Mouse (Mus musculus) kidney, postnatal 0 days (tissue): ENCODE measurements around the gene Tmem246. TPM values are rescaled to one million over a fixed set of nuclear protein-coding genes. Genes with fewer than 3 reads are reported as not detected.

Experiments used
- ATAC-seq: fragments of 200-750 bp; cut with Nextera tagmentation; replicated peaks from 2 replicates; pipeline ENCODE4 v1.8.0; 2017; ENCODE audit warnings: low read depth, moderate number of reproducible peaks, moderate TSS enrichment, moderate library complexity; ENCODE audit not compliant: low FRiP score
- DNase-seq: peaks from one replicate; pipeline ENCODE4 v3.0.0-alpha.2; 2016; ENCODE audit warnings: low spot score
- H3K27ac ChIP-seq: fragments of 300-500 bp; sonication (generic); 2 replicates; pipeline ENCODE4 v1.5.1; 2014; ENCODE audit warnings: mild to moderate bottlenecking
- H3K27me3 ChIP-seq: fragments of 300-500 bp; sonication (generic); 2 replicates; pipeline ENCODE4 v1.6.1; 2014; ENCODE audit warnings: low read length, mixed read lengths; ENCODE audit not compliant: insufficient read depth
- H3K36me3 ChIP-seq: fragments of 300-500 bp; sonication (generic); 2 replicates; pipeline ENCODE4 v1.6.1; 2014; ENCODE audit warnings: low read length, mixed read lengths; ENCODE audit not compliant: insufficient read depth
- H3K4me1 ChIP-seq: fragments of 300-500 bp; sonication (generic); replicated peaks from 2 replicates; pipeline ENCODE4 v1.6.1; 2014; ENCODE audit warnings: antibody characterized with exemption, low read length, mixed read lengths; ENCODE audit not compliant: insufficient read depth
- H3K4me2 ChIP-seq: fragments of 300-500 bp; sonication (generic); 2 replicates; pipeline ENCODE4 v1.6.1; 2014; ENCODE audit warnings: mild to moderate bottlenecking, low read length, moderate library complexity, mixed read lengths
- H3K4me3 ChIP-seq: fragments of 300-500 bp; sonication (generic); replicated peaks from 2 replicates; pipeline ENCODE4 v1.5.1; 2014; ENCODE audit warnings: low read depth, low read length
- H3K9ac ChIP-seq: fragments of 300-500 bp; sonication (generic); 2 replicates; pipeline ENCODE4 v1.6.1; 2014; ENCODE audit warnings: low read depth, low read length
- H3K9me3 ChIP-seq: fragments of 300-500 bp; sonication (generic); replicated peaks from 2 replicates; pipeline ENCODE4 v1.6.1; 2016; ENCODE audit warnings: low read length, inconsistent platforms, mixed read lengths
- CTCF ChIP-seq: IDR thresholded peaks from 2 replicates; pipeline ENCODE4 v1.5.1; 2016; ENCODE audit warnings: antibody characterized with exemption, low read depth, mild to moderate bottlenecking, moderate library complexity
- WGBS: fragments of 180-500 bp; shearing (Covaris S2); extraction: QIAGEN DNeasy Blood & Tissue Kit; methylation state at CpG from one replicate; pipeline ENCODE4 v1.1.7; 2014; 5-methylcytosine and 5-hydroxymethylcytosine counted together
- polyA plus RNA-seq: library from polyadenylated mRNA; unstranded; fragments of >200 nt; fragmentation: Nextera tagmentation; extraction: Ambion mirVana; gene quantifications from 2 replicates; pipeline ENCODE4 v1.2.1, GENCODE M21; 2015

Tmem246 gene
- polyA plus RNA-seq, 1 experiment from 2014 or later: 30.1 TPM

DNA sequence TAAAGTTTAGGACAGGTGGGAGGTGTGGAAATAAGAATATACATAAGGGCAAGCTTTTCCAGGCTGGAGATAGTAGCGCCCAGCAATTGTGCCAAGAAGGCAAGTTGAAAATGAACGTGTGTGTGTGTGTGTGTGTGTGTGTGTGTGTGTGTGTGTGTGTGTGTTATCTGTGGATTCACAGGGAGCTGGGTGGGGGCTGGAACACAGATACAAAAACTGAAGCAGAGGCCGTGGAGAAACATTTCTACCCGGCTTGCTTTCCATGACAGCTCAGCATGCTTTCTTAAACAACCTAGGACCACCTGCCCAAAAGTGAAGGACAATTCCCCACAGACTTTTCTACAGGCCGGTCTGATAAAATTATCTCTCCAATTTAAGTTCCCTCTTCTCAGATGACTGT, 6.9 kb upstream of the Tmem246 start:
- DNase-seq (no peak), ATAC-seq (no peak)
- no peak for TF ChIP-seq CTCF
- Histone ChIP-seq H3K9ac (no peak overlapping the region), H3K36me3 (no peaks in the 10 kb centered on the region), H3K27ac (no peak overlapping the region), H3K9me3 (no peaks in the 10 kb centered on the region), H3K4me3 (no peak overlapping the region), H3K4me2 (no peak overlapping the region), H3K4me1 (no peaks in the 10 kb centered on the region), H3K27me3 (no peaks in the 10 kb centered on the region)
- WGBS: 90% methylated on average over 5 of the region's 5 CpGs

DNA sequence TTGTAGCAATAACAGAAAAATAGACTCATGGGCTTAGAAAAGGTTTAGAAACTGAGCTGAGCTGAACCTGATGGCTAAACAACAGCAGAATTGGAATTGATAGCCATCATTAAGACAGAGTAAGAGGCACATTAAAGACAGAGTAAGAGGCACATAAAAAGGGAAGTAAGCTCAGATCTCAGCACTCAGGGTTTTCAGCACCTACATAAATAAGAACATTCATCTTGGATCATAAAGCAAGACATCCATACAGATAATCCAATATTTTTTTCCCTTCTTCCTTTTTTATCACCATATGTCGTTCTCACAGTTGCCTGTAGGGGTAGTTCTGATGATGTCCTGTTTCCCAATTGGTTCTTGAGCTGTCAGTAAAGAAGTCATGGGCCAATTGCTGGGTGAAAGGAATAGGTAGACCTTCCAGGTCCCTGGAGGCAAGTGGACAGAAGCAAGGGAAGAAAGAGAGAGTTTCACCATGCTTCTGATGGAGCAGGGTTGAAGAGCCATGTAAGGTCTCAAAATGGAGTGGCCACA, 6.4 kb upstream of the Tmem246 start:
- no peaks in the 10 kb centered on the region for H3K27me3 ChIP-seq
- no peak for ATAC-seq
- no peak overlapping the region for H3K4me3 ChIP-seq
- no peaks in the 10 kb centered on the region for H3K4me1 ChIP-seq
- no peaks in the 10 kb centered on the region for H3K36me3 ChIP-seq
- no peak for TF ChIP-seq CTCF
- no peak for DNase-seq
- no peak overlapping the region for H3K9ac ChIP-seq
- H3K4me2 ChIP-seq: no peak overlapping the region
- H3K9me3 ChIP-seq: no peaks in the 10 kb centered on the region
- H3K27ac ChIP-seq: no peak overlapping the region
- WGBS: 56% methylated on average over 1 of the region's 1 CpGs

DNA sequence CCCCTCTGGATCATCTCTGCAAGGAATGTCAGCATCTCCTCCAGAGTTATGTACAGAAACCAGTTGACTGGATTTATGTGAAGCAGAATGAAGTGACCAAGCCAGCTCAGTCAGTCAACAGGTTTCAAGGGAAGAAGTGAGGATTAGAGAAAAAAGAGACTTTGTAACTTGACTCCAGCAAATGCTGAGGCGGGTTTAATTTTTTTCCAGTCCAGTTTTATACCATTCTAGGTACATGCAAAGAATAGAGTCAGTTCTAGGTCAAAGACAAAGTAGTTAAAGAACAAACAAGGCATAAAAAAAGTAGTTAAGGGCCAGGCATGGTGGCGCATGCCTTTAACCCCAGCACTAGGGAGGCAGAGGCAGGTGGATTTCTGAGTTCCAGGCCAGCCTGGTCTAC, 5.5 kb upstream of the Tmem246 start:
- WGBS: 63% methylated on average over 2 of the region's 2 CpGs

DNA sequence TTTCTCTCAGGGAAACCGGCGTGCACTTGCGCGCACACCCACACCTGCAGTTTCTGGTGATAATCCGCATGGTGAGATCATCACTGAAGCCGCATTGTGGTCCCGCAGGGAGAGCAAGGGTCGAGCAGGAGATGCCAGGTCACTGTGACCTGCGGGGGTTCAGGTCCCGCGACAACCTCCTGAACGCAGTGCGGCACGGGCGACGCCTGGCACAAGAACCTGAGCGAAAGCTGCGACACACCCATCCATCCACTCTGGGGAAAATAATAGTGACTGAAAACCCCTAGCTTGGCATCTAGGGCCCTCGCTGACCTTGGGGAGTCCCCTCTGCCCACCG, 862 bp downstream of the Tmem246 start:
- Histone ChIP-seq H3K27ac (peak overlapping the region; percentile 67; the same call in 1 of the 2 replicates), H3K9ac (peak overlapping the region; percentile 79), H3K4me3 (peak overlapping the region; percentile 78), H3K36me3 (no peaks in the 10 kb centered on the region), H3K4me1 (no peaks in the 10 kb centered on the region), H3K4me2 (peak overlapping the region; percentile 90), H3K9me3 (no peaks in the 10 kb centered on the region), H3K27me3 (no peaks in the 10 kb centered on the region)
- TF ChIP-seq CTCF: no peak
- ATAC-seq (peak; percentile 54; the same call in 1 of the 2 replicates), DNase-seq (peak; percentile 13)
- WGBS: 3% methylated on average over 20 of the region's 20 CpGs

More for the DNA sequence above, 5.5 kb upstream of the Tmem246 start:
- TF ChIP-seq CTCF: no peak
- ATAC-seq (no peak), DNase-seq (no peak)
- H3K27ac ChIP-seq: no peak overlapping the region
- no peak overlapping the region for H3K4me3 ChIP-seq
- H3K27me3 ChIP-seq: no peaks in the 10 kb centered on the region
- no peaks in the 10 kb centered on the region for H3K4me1 ChIP-seq
- no peak overlapping the region for H3K9ac ChIP-seq
- H3K36me3 ChIP-seq: no peaks in the 10 kb centered on the region
- no peak overlapping the region for H3K4me2 ChIP-seq
- H3K9me3 ChIP-seq: no peaks in the 10 kb centered on the region

DNA sequence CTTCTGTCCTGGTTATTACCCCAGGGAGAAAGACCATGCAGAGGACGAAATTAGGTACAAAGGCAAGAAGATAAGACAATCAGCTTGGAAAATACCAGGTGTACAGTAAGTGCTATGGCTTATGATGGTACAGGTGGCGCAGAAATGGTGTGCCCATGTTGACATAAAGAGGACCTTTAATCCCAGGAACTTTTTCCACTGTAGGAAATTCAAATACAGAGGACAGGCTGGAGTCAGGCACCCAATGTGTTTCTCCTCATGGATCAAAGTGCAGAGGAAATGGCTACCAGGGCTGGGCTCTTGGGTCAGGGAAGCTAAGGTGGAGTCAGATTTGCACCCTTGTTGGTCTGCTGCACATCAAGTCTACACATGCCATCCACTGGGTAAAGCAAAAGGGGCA, 7.5 kb downstream of the Tmem246 start:
- Histone ChIP-seq H3K4me2 (no peak overlapping the region), H3K9me3 (no peaks in the 10 kb centered on the region), H3K36me3 (0 out of 2 replicates have a peak, but pooled peaks cover 4% of the 10 kb centered on the region), H3K27me3 (no peaks in the 10 kb centered on the region), H3K9ac (no peak overlapping the region), H3K27ac (no peak overlapping the region), H3K4me3 (no peak overlapping the region), H3K4me1 (no peaks in the 10 kb centered on the region)
- DNase-seq (no peak), ATAC-seq (no peak)
- 82% methylated on average over 2 of the region's 2 CpGs for WGBS
- TF ChIP-seq CTCF: no peak

DNA sequence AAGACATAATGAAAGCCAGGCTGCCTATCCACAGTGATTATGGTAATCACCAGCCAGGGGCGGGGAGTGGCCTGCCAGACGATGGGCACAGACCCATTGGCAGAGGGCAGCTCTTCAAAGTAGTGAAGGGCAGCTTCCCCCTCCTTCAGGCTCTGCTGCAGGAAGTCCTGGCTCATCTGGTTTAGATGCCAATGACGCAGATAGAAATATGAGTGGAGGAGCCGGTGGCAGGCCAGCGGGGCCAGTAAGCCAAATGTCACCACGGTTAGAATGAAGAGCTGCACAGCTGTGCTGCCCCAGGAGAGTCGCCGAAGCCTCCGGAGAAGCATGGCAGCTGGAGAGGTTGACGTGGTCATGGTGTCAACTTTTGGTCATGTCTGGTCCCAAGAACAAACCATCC, 10.9 kb downstream of the Tmem246 start:
- no peak for DNase-seq
- no peak for TF ChIP-seq CTCF
- Histone ChIP-seq H3K4me2 (no peak overlapping the region), H3K36me3 (0 out of 2 replicates have a peak, but pooled peaks cover 4% of the 10 kb centered on the region), H3K27me3 (no peaks in the 10 kb centered on the region), H3K9me3 (no peaks in the 10 kb centered on the region), H3K27ac (no peak overlapping the region), H3K9ac (no peak overlapping the region), H3K4me1 (peaks cover 10% of the 10 kb centered on the region), H3K4me3 (no peak overlapping the region)
- WGBS: 83% methylated on average over 10 of the region's 10 CpGs
- no peak for ATAC-seq
